Mouse (Mus musculus) myocyte (in vitro differentiated cells): ENCODE results near the gene Cacna1d.

Experiments used
- E2F4 ChIP-seq: IDR thresholded peaks from one replicate; pipeline ENCODE4 v1.6.1; 2011; ENCODE audit warnings: mild to moderate bottlenecking, control low read depth, moderate library complexity; ENCODE audit not compliant: insufficient read depth
- MAX ChIP-seq: IDR thresholded peaks from one replicate; pipeline ENCODE4 v1.6.1; 2011; ENCODE audit warnings: low read depth, mild to moderate bottlenecking, control low read depth
- MYOD1 ChIP-seq, 3 experiments: IDR thresholded peaks; one replicate each; pipeline ENCODE4 v1.6.1; 2011; ENCODE audit warnings: control low read depth in 2 of 3, low read depth in 2 of 3, mild to moderate bottlenecking in 2 of 3, moderate library complexity in 1 of 3; ENCODE audit not compliant: insufficient read length in 2 of 3, control insufficient read depth in 1 of 3
- MYOG ChIP-seq, 3 experiments: IDR thresholded peaks; one replicate each; pipeline ENCODE4 v1.6.1; 2011; ENCODE audit warnings: control low read depth in 2 of 3, low read depth in 2 of 3, mild to moderate bottlenecking in 2 of 3; ENCODE audit not compliant: insufficient read length in 2 of 3, control insufficient read depth in 1 of 3, insufficient read depth in 1 of 3
- POLR2A ChIP-seq: IDR thresholded peaks from one replicate; pipeline ENCODE4 v1.6.1; 2011; ENCODE audit warnings: low read depth, mild to moderate bottlenecking, control low read depth, moderate library complexity; ENCODE audit not compliant: insufficient read length
- POLR2AphosphoS2 ChIP-seq: IDR thresholded peaks from one replicate; pipeline ENCODE4 v1.6.1; 2011; ENCODE audit warnings: low read depth, control low read depth; ENCODE audit not compliant: insufficient read length
- REST ChIP-seq: IDR thresholded peaks from one replicate; pipeline ENCODE4 v1.6.1; 2011; ENCODE audit warnings: mild to moderate bottlenecking, control low read depth, moderate library complexity; ENCODE audit not compliant: insufficient read depth, insufficient read length
- SRF ChIP-seq: IDR thresholded peaks from one replicate; pipeline ENCODE4 v1.6.1; 2011; ENCODE audit warnings: low read depth; ENCODE audit not compliant: control insufficient read depth, insufficient read length
- TCF12 ChIP-seq: IDR thresholded peaks from one replicate; pipeline ENCODE4 v1.6.1; 2011; ENCODE audit warnings: mild to moderate bottlenecking, control low read depth; ENCODE audit not compliant: poor library complexity, insufficient read depth, severe bottlenecking
- TCF3 ChIP-seq: IDR thresholded peaks from one replicate; pipeline ENCODE4 v1.6.1; 2011; ENCODE audit warnings: low read depth, control low read depth; ENCODE audit not compliant: insufficient read length
- USF1 ChIP-seq: IDR thresholded peaks from one replicate; pipeline ENCODE4 v1.6.1; 2011; ENCODE audit warnings: low read depth, mild to moderate bottlenecking, control low read depth, moderate library complexity

DNA sequence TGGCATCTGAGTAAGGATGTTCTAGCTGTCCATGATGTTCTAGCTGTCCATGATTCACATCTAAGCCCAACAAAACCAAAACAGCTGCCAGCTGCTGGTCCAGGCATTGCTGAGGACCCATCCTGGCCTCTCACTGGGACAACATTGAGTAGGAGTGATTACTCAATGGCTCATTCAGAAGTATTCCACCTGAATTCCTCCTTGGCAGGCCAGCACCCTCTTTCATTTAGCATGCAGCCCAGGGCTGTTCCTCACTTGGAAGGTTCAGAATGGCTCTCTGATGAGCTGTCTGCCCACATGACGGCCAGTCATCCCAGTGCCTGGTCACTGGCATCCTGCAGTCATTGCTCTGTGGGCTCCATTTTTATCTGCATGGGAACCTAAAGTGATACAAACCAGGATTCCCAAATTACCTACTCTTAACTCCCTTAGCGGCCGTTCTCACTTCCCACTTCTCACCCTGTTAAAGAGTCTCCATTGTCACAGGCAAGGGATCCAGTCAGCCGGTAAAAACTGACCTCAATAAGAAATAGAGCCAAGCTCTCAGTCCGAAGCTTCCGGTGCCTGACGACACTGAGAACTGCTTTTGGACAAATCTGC, 250.2 kb downstream of the Cacna1d start:
- TF ChIP-seq POLR2A (no peak), POLR2AphosphoS2 (no peak), TCF12 (no peak), MYOG (IDR thresholded peaks at IDR 0.05; ENCODE audit: control insufficient read depth in 1 of 3, insufficient read depth in 1 of 3, insufficient read length in 2 of 3, low read depth in 2 of 3) (no peak), MAX (no peak), USF1 (no peak), REST (no peak), TCF3 (no peak), MYOD1 (IDR thresholded peaks at IDR 0.05; ENCODE audit: control insufficient read depth in 1 of 3, insufficient read length in 2 of 3, low read depth in 2 of 3) (no peak), E2F4 (no peak), SRF (no peak)
